Mouse (Mus musculus) intestine, postnatal 0 days (tissue): ENCODE measurements at regions not wholly inside any gene's neighbourhood (a gene's known extent, or its start where the extent isn't known, plus 50 kb on each side); places are given as distances from the start of the nearest gene placed in this dataset.

ENCODE experiments used
- ATAC-seq: fragments of 200-750 bp; cut with Nextera tagmentation; 2 replicates; pipeline ENCODE4 v1.8.0; 2017; ENCODE audit warnings: mild to moderate bottlenecking, moderate TSS enrichment, moderate library complexity
- H3K27ac ChIP-seq: fragments of 300-500 bp; sonication (generic); 2 replicates; pipeline ENCODE4 v1.5.1; 2014; ENCODE audit warnings: mild to moderate bottlenecking, low read depth, low read length, moderate library complexity
- H3K27me3 ChIP-seq: fragments of 300-500 bp; sonication (generic); replicated peaks from 2 replicates; pipeline ENCODE4 v1.6.1; 2014; ENCODE audit warnings: low read length, mixed read lengths; ENCODE audit not compliant: control insufficient read depth, insufficient read depth
- H3K36me3 ChIP-seq: fragments of 300-500 bp; sonication (generic); 2 replicates; pipeline ENCODE4 v1.6.1; 2014; ENCODE audit warnings: mild to moderate bottlenecking, moderate library complexity; ENCODE audit not compliant: control insufficient read depth, insufficient read depth
- H3K4me1 ChIP-seq: fragments of 300-500 bp; sonication (generic); replicated peaks from 2 replicates; pipeline ENCODE4 v1.6.1; 2014; ENCODE audit warnings: antibody characterized with exemption, low read length, mixed read lengths; ENCODE audit not compliant: control insufficient read depth, insufficient read depth
- H3K4me2 ChIP-seq: fragments of 300-500 bp; sonication (generic); replicated peaks from 2 replicates; pipeline ENCODE4 v1.6.1; 2014; ENCODE audit warnings: low read depth, mild to moderate bottlenecking, moderate library complexity
- H3K4me3 ChIP-seq: fragments of 300-500 bp; sonication (generic); 2 replicates; pipeline ENCODE4 v1.5.1; 2014; ENCODE audit warnings: low read depth, low read length
- H3K9ac ChIP-seq: fragments of 300-500 bp; sonication (generic); 2 replicates; pipeline ENCODE4 v1.6.1; 2014; ENCODE audit warnings: mild to moderate bottlenecking, low read depth, low read length
- H3K9me3 ChIP-seq: fragments of 300-500 bp; sonication (generic); 2 replicates; pipeline ENCODE4 v1.6.1; 2016; ENCODE audit warnings: mixed run types; ENCODE audit not compliant: control insufficient read depth
- CTCF ChIP-seq: sonication (generic); IDR thresholded peaks from 2 replicates; pipeline ENCODE4 v1.5.1; 2016; ENCODE audit warnings: low read depth, mild to moderate bottlenecking, control low read depth, antibody characterized with exemption, moderate library complexity
- WGBS: fragments of 180-500 bp; shearing (Covaris S2); extraction: QIAGEN DNeasy Blood & Tissue Kit; methylation state at CpG from one replicate; pipeline ENCODE4 v1.1.7; 2014; 5-methylcytosine and 5-hydroxymethylcytosine counted together

GRCm38 (mm10) chr12:106764516-106764915, 723.9 kb upstream of the 3110018I06Rik start:
- no peaks in the 10 kb centered on the region for H3K27me3 ChIP-seq
- no peak overlapping the region for H3K4me2 ChIP-seq
- WGBS: 75% methylated on average over 7 of the region's 7 CpGs
- no peak overlapping the region for H3K9ac ChIP-seq
- no peak overlapping the region for H3K4me3 ChIP-seq
- no peaks in the 10 kb centered on the region for H3K4me1 ChIP-seq
- H3K9me3 ChIP-seq: no peaks in the 10 kb centered on the region
- TF ChIP-seq CTCF: no peak
- ATAC-seq: no peak
- H3K27ac ChIP-seq: no peak overlapping the region
- H3K36me3 ChIP-seq: no peaks in the 10 kb centered on the region

DNA sequence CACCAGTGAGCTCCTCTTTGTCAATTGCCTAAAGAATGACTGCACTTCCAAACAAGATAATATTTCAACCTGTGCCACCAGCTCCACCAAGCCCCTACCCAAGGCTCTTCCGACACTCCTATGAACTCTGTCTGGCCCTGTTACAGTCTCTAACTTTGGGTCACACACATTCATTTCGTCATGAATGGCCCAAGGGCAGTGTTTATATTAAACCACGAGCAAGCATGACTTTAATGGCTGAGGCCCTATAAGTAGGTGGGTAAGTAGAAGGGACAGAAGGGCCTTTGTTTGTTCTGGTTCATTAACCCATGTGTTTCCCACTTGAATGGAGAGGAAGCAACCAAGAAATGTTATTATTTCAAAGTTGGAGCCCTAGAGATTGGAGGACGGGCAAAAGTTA, 714.9 kb upstream of the 3110018I06Rik start:
- Histone ChIP-seq H3K27ac (no peak overlapping the region), H3K9me3 (no peaks in the 10 kb centered on the region), H3K36me3 (no peaks in the 10 kb centered on the region), H3K27me3 (no peaks in the 10 kb centered on the region), H3K4me3 (no peak overlapping the region), H3K4me1 (no peaks in the 10 kb centered on the region), H3K4me2 (no peak overlapping the region), H3K9ac (no peak overlapping the region)
- no peak for ATAC-seq
- 45% methylated on average over 4 of the region's 4 CpGs for WGBS
- TF ChIP-seq CTCF: no peak

DNA sequence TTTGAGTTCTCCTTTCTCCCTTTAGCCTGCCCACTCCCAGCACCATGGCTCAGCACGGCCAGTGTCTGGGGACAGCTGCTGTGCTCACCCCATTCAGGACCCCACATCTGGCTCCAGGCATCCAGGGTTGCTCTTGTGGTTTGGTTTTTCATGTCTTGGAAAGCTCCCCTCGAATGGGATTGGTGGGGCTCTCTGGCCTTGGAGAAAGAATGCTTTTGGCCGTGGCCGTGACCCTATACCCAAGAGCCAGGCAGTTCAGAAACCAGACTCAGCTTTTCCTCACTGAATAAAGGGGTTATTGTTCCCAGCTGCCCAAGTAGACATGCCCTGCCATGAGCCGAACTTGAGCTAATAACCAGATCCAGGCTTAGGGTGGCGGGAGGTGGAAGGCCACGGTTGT, 691.8 kb upstream of the 3110018I06Rik start:
- no peak overlapping the region for H3K4me2 ChIP-seq
- ATAC-seq: no peak
- H3K27ac ChIP-seq: no peak overlapping the region
- no peaks in the 10 kb centered on the region for H3K9me3 ChIP-seq
- no peak overlapping the region for H3K4me3 ChIP-seq
- 83% methylated on average over 7 of the region's 7 CpGs for WGBS
- no peaks in the 10 kb centered on the region for H3K4me1 ChIP-seq
- no peaks in the 10 kb centered on the region for H3K27me3 ChIP-seq
- no peaks in the 10 kb centered on the region for H3K36me3 ChIP-seq
- TF ChIP-seq CTCF: no peak
- H3K9ac ChIP-seq: no peak overlapping the region

- Histone ChIP-seq H3K9ac (no peak overlapping the region), H3K9me3 (no peaks in the 10 kb centered on the region), H3K27me3 (no peaks in the 10 kb centered on the region), H3K4me1 (no peaks in the 10 kb centered on the region), H3K36me3 (no peaks in the 10 kb centered on the region), H3K27ac (no peak overlapping the region), H3K4me3 (no peak overlapping the region), H3K4me2 (no peak overlapping the region)
- ATAC-seq: no peak
- WGBS: 71% methylated on average over 6 of the region's 6 CpGs
- no peak for TF ChIP-seq CTCF
These were observed 668.7 kb upstream of the 3110018I06Rik start for GRCm38 (mm10) chr12:106819736-106820135.

GRCm38 (mm10) chr12:106822311-106822710, 666.1 kb upstream of the 3110018I06Rik start:
- H3K9me3 ChIP-seq: no peaks in the 10 kb centered on the region
- H3K4me1 ChIP-seq: no peaks in the 10 kb centered on the region
- 83% methylated on average over 4 of the region's 4 CpGs for WGBS
- no peaks in the 10 kb centered on the region for H3K36me3 ChIP-seq
- no peak for ATAC-seq
- H3K27me3 ChIP-seq: no peaks in the 10 kb centered on the region
- no peak for TF ChIP-seq CTCF
- H3K4me3 ChIP-seq: no peak overlapping the region
- H3K9ac ChIP-seq: no peak overlapping the region
- H3K27ac ChIP-seq: no peak overlapping the region
- no peak overlapping the region for H3K4me2 ChIP-seq

DNA sequence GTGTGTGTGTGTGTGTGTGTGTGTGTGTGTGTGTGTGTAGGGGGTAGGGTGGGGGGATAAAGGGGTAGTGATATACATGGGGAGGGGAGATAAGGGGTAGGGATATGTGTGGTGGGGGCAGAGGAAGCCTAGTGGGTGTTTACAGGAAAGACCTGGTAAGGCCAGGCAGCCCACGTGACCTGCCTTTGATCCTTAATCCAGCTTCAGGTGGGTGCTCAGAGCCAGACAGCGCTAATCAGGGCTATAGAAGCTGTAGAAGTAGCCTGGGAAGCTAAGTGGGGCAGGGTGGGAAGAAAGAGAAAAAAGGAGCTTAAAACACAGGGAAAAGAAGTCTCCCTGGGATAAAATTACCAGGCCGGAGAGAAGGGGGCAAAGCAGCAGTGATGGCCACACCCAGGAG, 659.9 kb upstream of the 3110018I06Rik start:
- no peak overlapping the region for H3K4me3 ChIP-seq
- no peak overlapping the region for H3K4me2 ChIP-seq
- H3K9ac ChIP-seq: no peak overlapping the region
- no peaks in the 10 kb centered on the region for H3K4me1 ChIP-seq
- no peaks in the 10 kb centered on the region for H3K27me3 ChIP-seq
- H3K36me3 ChIP-seq: no peaks in the 10 kb centered on the region
- TF ChIP-seq CTCF: no peak
- no peak overlapping the region for H3K27ac ChIP-seq
- 16% methylated on average over 3 of the region's 3 CpGs for WGBS
- no peaks in the 10 kb centered on the region for H3K9me3 ChIP-seq
- no peak for ATAC-seq

- H3K4me2 ChIP-seq: no peak overlapping the region
- ATAC-seq: no peak
- H3K27me3 ChIP-seq: no peaks in the 10 kb centered on the region
- no peaks in the 10 kb centered on the region for H3K4me1 ChIP-seq
- H3K9ac ChIP-seq: no peak overlapping the region
- no peak for TF ChIP-seq CTCF
- H3K27ac ChIP-seq: no peak overlapping the region
- 29% methylated on average over 9 of the region's 9 CpGs for WGBS
- no peaks in the 10 kb centered on the region for H3K36me3 ChIP-seq
- no peak overlapping the region for H3K4me3 ChIP-seq
- H3K9me3 ChIP-seq: no peaks in the 10 kb centered on the region
These were observed 659.1 kb upstream of the 3110018I06Rik start for GRCm38 (mm10) chr12:106829323-106829722.
